Mouse (Mus musculus) cerebellum, adult 2 months (tissue): ENCODE results near the gene Map4k3. TPM values are rescaled to one million over a fixed set of nuclear protein-coding genes. Genes with fewer than 3 reads are reported as not detected.

Experiments used
- DNase-seq, 2 experiments: peaks; one replicate each; pipeline ENCODE4 v3.0.0; 2021
- H3K27ac ChIP-seq: fragments of 200-500 bp; 2 replicates; pipeline ENCODE4 v1.5.1; 2012; ENCODE audit warnings: low read length, control low read depth, inconsistent platforms; ENCODE audit not compliant: insufficient read depth
- H3K27me3 ChIP-seq: fragments of 200-500 bp; 2 replicates; pipeline ENCODE4 v1.6.1; 2012; ENCODE audit warnings: inconsistent platforms, mild to moderate bottlenecking, low read length, moderate library complexity; ENCODE audit not compliant: control insufficient read depth, insufficient read depth
- H3K4me1 ChIP-seq: fragments of 200-500 bp; 2 replicates; pipeline ENCODE4 v1.6.1; 2011; ENCODE audit warnings: low read length; ENCODE audit not compliant: control insufficient read depth, insufficient read depth
- H3K4me3 ChIP-seq: fragments of 200-500 bp; replicated peaks from 2 replicates; pipeline ENCODE3; 2011; ENCODE audit warnings: mild to moderate bottlenecking, low read depth, low read length, control low read depth; ENCODE audit not compliant: insufficient read depth
- CTCF ChIP-seq: fragments of 200-500 bp; IDR thresholded peaks from 2 replicates; pipeline ENCODE4 v1.5.1; 2011; ENCODE audit warnings: low read depth, mild to moderate bottlenecking, control low read depth, low read length, moderate library complexity, borderline replicate concordance; ENCODE audit not compliant: insufficient read depth
- POLR2A ChIP-seq: fragments of 200-500 bp; IDR thresholded peaks from 2 replicates; pipeline ENCODE4 v1.6.1; 2011; ENCODE audit warnings: low read length, control low read depth, borderline replicate concordance; ENCODE audit not compliant: insufficient read depth
- WGBS: fragments of 180-500 bp; shearing (Covaris S2); methylation state at CpG from one replicate; pipeline ENCODE4 v1.1.7; 2018; 5-methylcytosine and 5-hydroxymethylcytosine counted together
- polyA plus RNA-seq: library from polyadenylated mRNA; depleted of rRNA; stranded (reverse); fragments of >200 nt; gene quantifications from 2 replicates; pipeline ENCODE4 v1.2.3, GENCODE M21; 2012

Map4k3 gene
- polyA plus RNA-seq, 1 experiment = 45.3 TPM

DNA sequence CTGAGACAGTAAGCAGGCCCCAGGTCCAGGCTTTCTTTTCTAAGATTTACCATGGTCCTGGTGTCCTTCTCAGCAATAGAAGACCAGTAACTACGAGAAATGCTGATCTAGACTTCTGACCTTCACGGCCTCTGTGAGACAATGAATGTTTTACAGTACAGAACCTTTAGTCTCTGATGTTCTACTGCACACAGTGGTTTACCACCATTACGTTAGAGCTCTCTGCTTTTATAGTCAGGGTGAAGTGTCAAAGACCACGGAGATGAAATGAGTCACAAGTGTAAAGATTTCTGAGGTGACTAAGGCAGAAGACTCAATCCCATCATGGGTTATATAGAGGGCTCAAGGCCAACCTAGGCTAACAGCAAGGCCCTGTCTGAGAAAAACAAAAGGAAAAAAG lies 95.9 kb downstream of the Map4k3 start:
- Histone ChIP-seq H3K27ac (no peak overlapping the region), H3K4me1 (no peaks in the 10 kb centered on the region), H3K4me3 (no peak overlapping the region), H3K27me3 (no peaks in the 10 kb centered on the region)
- TF ChIP-seq POLR2A (no peak), CTCF (no peak)
- no peak for DNase-seq
- WGBS = 96% methylated on average over 4 of the region's 4 CpGs

DNA sequence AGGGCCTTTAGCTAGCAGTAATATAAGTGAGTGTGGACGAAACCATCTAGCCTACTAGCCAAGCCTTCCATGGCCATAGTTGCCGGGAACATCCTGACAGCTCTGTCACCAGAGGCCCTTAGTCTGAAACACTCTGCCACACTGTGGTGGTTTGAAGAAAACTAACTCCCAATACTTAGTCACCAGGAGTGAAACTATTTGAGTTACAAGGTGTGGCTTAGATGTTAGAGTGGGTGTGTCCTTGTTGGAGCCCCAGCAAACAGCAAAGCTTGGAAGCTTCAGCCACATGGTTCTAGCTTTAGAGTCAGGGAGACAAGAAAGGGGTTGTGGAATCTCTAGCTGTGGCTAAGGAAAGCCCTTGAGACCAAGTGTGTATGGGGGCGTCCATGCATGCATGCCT lies 97.3 kb downstream of the Map4k3 start:
- 97% methylated on average over 3 of the region's 3 CpGs for WGBS
- no peak for DNase-seq
- TF ChIP-seq POLR2A (no peak), CTCF (no peak)
- H3K4me1 ChIP-seq = no peaks in the 10 kb centered on the region
- no peak overlapping the region for H3K27ac ChIP-seq
- no peaks in the 10 kb centered on the region for H3K27me3 ChIP-seq
- H3K4me3 ChIP-seq = no peak overlapping the region

DNA sequence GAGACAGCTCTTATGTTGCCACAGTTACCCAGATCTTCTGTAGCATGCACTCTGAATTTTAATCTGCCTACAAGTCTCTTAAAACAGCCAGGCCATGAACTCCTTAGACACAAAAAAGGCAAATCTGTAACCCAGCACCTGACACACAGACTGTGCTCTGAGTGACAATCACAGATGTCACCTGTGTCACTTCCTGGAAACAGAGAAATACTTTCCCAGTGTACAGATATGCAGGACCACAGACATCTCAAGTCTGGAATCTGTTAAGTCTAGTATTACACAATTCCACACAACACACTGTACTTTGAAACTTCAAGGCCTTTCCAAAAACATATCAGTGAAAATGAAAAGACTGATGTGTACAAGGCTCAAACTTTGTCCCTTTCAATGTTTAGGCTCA lies 103.3 kb downstream of the Map4k3 start:
- Histone ChIP-seq H3K27ac (no peak overlapping the region), H3K27me3 (no peaks in the 10 kb centered on the region), H3K4me1 (no peaks in the 10 kb centered on the region), H3K4me3 (no peak overlapping the region)
- DNase-seq = no peak
- TF ChIP-seq POLR2A = no peak
- no peak for TF ChIP-seq CTCF

DNA sequence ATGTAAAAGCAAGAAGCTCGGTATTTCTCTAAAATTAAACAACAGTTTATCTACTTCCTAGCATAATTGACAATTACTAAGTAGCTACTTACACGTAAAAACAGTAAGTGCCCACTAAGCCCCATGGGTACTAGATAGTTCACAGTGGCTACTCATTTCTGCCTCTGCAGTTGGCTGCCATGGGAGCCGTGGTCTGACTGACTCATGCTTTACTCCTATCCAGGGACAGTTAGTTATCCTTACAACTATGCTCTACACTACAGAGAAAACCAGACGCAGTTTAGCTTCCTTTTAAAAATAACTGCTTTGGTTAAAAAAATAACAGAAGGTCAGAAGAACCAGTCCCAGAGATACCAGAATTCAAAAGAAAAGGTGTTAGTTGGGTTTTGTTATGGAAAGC lies 106.6 kb downstream of the Map4k3 start:
- DNase-seq = no peak
- 90% methylated on average over 4 of the region's 4 CpGs for WGBS
- no peaks in the 10 kb centered on the region for H3K4me1 ChIP-seq
- H3K4me3 ChIP-seq = no peak overlapping the region
- no peaks in the 10 kb centered on the region for H3K27me3 ChIP-seq
- TF ChIP-seq POLR2A (no peak), CTCF (no peak)
- no peak overlapping the region for H3K27ac ChIP-seq

DNA sequence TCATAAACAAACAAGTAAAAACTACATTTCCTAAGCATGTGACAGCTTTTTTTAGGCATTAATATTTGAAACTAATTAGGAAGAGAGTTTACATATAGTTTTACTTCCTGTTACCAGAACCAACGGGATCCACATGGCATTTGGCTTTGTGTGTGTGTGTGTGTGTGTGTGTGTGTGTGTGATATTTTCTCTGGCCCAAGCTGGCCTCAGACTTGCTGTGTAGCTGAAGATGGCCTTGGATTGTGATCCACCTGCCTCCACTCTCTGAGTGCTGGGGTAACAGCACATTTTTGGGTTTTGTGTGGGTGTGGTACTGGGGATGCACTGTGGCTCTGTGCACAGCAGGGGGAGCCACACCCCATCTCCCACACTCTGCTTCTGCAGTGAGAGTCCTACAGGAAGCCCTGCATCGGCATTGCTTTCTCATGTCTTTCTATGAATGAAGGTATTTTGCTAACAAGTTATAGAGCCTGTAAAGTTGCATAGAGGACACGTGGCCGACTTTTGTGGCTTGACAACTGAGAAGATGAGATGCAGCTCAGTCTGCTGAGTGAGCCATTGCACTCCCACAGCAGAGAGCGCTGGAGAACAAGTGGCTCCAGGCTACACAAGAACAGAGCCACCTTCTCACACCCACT lies 107.4 kb downstream of the Map4k3 start:
- Histone ChIP-seq H3K4me3 (no peak overlapping the region), H3K27ac (no peak overlapping the region), H3K4me1 (no peaks in the 10 kb centered on the region), H3K27me3 (no peaks in the 10 kb centered on the region)
- peak; percentile 70 to 76 for DNase-seq
- peak; percentile 96 for TF ChIP-seq CTCF
- no peak for TF ChIP-seq POLR2A
- 53% methylated on average over 5 of the region's 5 CpGs for WGBS

DNA sequence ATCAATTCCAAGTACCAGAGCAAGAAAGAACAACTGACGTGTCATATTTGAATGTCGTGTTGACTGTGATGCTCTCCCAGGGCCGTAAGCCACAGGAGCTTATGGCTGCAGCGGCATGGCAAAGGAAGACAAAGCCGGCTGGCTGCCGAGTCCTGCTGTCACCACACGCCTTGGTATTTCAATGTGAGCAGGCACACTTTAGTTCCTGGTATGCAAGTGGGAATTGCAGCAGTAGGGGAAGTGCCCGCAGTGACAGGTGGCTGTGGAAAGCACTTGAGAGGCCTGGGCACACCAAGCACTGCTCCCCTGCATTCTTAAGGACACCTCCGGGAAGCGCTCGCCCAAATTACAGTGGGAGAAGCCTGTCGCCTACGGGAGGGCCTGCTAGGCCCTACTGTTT lies 108.7 kb downstream of the Map4k3 start:
- H3K27ac ChIP-seq = 0 out of 2 replicates have a peak overlapping the region, but pooled peaks have one; percentile 20
- no peaks in the 10 kb centered on the region for H3K4me1 ChIP-seq
- TF ChIP-seq POLR2A = no peak
- WGBS = 25% methylated on average over 13 of the region's 13 CpGs
- H3K4me3 ChIP-seq = no peak overlapping the region
- H3K27me3 ChIP-seq = no peaks in the 10 kb centered on the region
- DNase-seq = peak; percentile 59 to 71

DNA sequence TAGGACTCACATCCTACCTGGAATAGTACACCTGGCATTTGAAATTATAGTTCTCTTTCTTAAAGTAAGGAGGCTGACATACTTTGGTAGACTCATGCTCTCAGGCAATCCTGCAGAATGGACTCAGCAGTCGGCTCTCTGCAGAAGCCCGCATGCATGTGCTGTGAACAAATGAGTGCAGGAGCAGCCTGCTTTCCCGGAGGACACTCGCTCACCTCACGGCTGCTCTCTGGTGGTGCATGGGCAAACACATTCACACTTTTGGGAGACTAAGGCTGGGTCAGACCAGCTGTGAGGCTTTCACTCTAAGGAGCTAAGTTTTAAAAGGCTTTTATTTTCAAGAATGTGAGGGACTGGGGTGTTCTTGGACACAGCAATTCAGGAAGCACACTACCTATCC lies 109.4 kb downstream of the Map4k3 start:
- no peak overlapping the region for H3K27ac ChIP-seq
- H3K27me3 ChIP-seq = no peaks in the 10 kb centered on the region
- H3K4me1 ChIP-seq = no peaks in the 10 kb centered on the region
- WGBS = 59% methylated on average over 5 of the region's 5 CpGs
- no peak for TF ChIP-seq POLR2A
- TF ChIP-seq CTCF = peak; percentile 6; the same call in 1 of the 2 replicates
- no peak overlapping the region for H3K4me3 ChIP-seq
- DNase-seq = peak; percentile 28

DNA sequence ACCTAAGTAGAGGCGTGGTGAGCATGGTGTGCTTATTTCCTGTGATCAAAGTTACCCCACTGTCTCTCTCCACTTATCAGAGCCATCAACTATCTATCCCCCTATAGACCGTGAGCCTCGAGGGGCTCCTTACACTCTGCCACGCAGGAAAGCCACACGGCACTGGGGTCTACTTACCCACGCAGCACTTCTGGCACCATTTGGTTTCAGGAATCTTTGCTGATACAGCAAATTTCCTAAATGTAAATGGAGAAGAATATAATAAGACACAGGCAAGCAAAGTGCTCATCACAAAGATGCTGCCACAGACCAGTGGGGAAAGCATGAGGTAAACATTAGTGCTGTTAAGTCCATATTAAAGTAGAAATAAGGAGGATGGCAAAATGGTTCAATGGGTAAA lies 124.5 kb downstream of the Map4k3 start:
- peaks cover 8% of the 10 kb centered on the region; the same call in 1 of the 2 replicates for H3K4me1 ChIP-seq
- no peak overlapping the region for H3K27ac ChIP-seq
- H3K27me3 ChIP-seq = no peaks in the 10 kb centered on the region
- no peak overlapping the region for H3K4me3 ChIP-seq
- DNase-seq = no peak
- 92% methylated on average over 6 of the region's 6 CpGs for WGBS
- TF ChIP-seq CTCF (no peak), POLR2A (no peak)
